Mouse (Mus musculus): ENCODE data around the gene Zic2. TPM values are rescaled to one million over a fixed set of nuclear protein-coding genes. Genes with fewer than 3 reads are reported as not detected.

Gene Zic2
- total RNA-seq, 2 experiments from 2014 or later = 17.7 to 21.9 TPM

DNA sequence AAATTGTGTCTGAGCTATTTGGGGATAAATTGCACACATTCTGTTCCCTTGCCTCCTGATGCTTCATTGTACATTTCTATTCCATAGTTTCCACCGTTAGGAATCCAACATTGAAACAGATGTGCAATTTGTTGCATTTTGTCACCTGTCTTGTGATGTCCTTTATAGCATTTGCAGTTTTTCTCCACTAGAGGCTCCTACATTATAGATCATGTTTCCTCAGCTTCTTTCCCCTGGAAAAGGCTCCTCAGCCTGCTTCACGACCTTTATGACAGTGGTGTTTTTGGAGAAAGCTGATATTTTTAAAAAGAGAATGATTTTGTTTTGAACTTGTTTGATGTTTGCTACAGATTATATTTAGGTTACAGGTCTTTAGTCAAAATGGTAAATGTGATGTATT is 33.8 kb downstream of the Zic2 start:
- peak; percentile 82 for TF ChIP-seq CTCF (conservative IDR thresholded peaks at IDR 0.05)
- no peak overlapping the region for H3K27ac ChIP-seq
- H3K4me3 ChIP-seq = no peak overlapping the region
- no peak for DNase-seq (ENCODE audit: low spot score in 2 of 2)

DNA sequence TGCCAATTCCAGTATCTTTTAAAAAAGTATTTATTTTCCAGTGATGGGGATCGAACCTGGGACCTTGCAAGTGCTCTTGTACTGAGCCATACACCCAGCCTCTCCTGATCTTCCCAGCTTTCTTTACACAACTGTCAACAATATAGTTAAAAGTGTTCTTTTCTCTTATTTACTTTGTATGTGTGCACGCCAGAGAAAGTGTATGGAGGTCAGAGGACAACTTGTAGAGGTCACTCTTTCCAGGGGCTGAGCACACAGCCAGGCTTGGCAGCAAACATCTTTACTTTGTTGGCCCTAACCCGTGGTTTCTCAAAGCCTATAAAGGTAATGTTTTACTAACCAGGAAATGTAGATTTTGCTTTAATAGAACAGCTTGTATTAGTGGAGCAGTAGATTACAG is 36.3 kb downstream of the Zic2 start:
- no peak for DNase-seq (ENCODE audit: low spot score in 2 of 2)
- no peak overlapping the region for H3K4me3 ChIP-seq
- no peak overlapping the region for H3K27ac ChIP-seq
- no peak for TF ChIP-seq CTCF (conservative IDR thresholded peaks at IDR 0.05)

DNA sequence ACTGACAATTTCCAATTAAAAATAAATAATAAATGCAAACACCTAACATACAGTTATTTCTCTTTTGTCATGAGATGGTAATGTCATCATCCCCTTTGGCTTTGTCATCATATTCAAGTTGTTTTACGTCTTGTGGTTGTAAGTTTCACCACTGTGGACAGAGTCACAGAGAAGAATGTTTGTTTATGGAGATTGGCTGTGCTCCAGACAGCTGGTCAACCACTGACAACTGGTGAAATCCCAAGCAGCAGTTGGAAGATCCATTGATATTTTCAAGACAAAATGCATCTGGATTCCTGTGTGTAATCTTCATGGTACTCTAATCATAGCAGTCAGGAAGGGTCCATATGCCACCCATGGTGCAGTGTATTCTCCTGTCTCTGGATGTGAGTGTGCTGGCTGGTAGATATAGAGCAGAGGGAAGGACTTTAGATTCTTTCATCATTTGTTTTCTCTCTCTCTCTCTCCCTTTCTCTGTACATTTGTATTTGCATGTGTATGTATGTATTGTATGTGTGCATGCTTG is 38.3 kb downstream of the Zic2 start:
- no peak overlapping the region for H3K27ac ChIP-seq
- no peak overlapping the region for H3K4me3 ChIP-seq
- no peak for DNase-seq (ENCODE audit: low spot score in 2 of 2)
- TF ChIP-seq CTCF (conservative IDR thresholded peaks at IDR 0.05) = no peak

DNA sequence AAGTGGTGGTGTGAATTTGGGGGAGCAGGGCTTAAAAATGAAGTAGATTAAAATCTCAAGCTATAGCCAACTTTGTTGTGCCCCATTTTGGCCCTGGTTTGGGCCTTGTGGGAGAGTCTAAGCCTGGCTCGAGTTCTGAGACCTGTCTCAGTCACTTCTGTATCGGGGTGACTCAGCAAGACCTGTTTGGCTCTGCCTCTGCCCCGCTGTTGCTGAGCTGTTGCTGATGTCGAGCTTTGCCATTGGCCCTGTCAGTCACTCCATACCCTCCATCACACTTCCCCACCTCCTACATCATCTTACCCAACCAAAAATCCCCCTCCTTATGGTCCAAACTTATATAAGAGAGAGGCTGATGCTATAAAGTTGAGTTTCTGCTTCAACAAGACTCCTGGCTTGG is 53.2 kb downstream of the Zic2 start:
- no peak for TF ChIP-seq CTCF (conservative IDR thresholded peaks at IDR 0.05)
- DNase-seq (ENCODE audit: low spot score in 2 of 2) = no peak
- no peak overlapping the region for H3K4me3 ChIP-seq
- H3K27ac ChIP-seq = no peak overlapping the region

Other genes with a start within 250 kb of the Zic2 start
- gene Gm5089, start 24.3 kb upstream of the Zic2 start, total RNA-seq (2021) = under 1 TPM; 0.17 to 0.36 TPM
- 1 to 10 TPM; 3.9 to 4.4 TPM for gene Zic5, start 9.8 kb upstream of the Zic2 start, total RNA-seq (2021)
- gene Gm10837, start 15.2 kb downstream of the Zic2 start, total RNA-seq (2021) = not detected
- 10 to 100 TPM; 41.2 to 44.3 TPM for gene Pcca, start 58.9 kb downstream of the Zic2 start, total RNA-seq (2021)